Mouse (Mus musculus): Measurements from ENCODE around the gene Ttc33.
A peak's percentile ranks its signal among the peaks of the same experiment; 100 is the strongest.
"Not testable (repeated sequence)": the region's sequence is repeated elsewhere in the genome, so short reads cannot be mapped to it uniquely, and the experiment has no call there.

Gene Ttc33

GRCm38 (mm10) chr15:5186293-5186675 is 959 bp downstream of the Ttc33 start:
- no peak for DNase-seq

GRCm38 (mm10) chr15:5187116-5187515 is 1.8 kb downstream of the Ttc33 start:
- no peak for DNase-seq

- DNase-seq: no peak
Observed at GRCm38 (mm10) chr15:5188029-5188428, 2.7 kb downstream of the Ttc33 start.

GRCm38 (mm10) chr15:5189504-5190093 is 4.3 kb downstream of the Ttc33 start:
- DNase-seq: peak; percentile 13

- DNase-seq: no peak
Observed at GRCm38 (mm10) chr15:5193833-5194232, 8.5 kb downstream of the Ttc33 start.

GRCm38 (mm10) chr15:5194446-5194845 is 9.1 kb downstream of the Ttc33 start:
- no peak for DNase-seq

GRCm38 (mm10) chr15:5194931-5195330 is 9.6 kb downstream of the Ttc33 start:
- no peak for DNase-seq

- DNase-seq: no peak
Observed at GRCm38 (mm10) chr15:5195987-5196514, 10.7 kb downstream of the Ttc33 start.

- DNase-seq: no peak
Observed at GRCm38 (mm10) chr15:5196691-5197090, 11.4 kb downstream of the Ttc33 start.

- DNase-seq: no peak
Observed at GRCm38 (mm10) chr15:5205222-5205621, 19.9 kb downstream of the Ttc33 start.

GRCm38 (mm10) chr15:5209116-5209515 is 23.8 kb downstream of the Ttc33 start:
- DNase-seq: no peak

- no peak for DNase-seq
Observed at GRCm38 (mm10) chr15:5220491-5220890, 35.2 kb downstream of the Ttc33 start.

GRCm38 (mm10) chr15:5230746-5231145 is 45.4 kb downstream of the Ttc33 start:
- DNase-seq: not testable (repeated sequence)

GRCm38 (mm10) chr15:5234659-5235058 is 49.3 kb downstream of the Ttc33 start:
- DNase-seq: no peak

- DNase-seq: peak; percentile 54
Observed at GRCm38 (mm10) chr15:5235527-5235926, 50.2 kb downstream of the Ttc33 start.

GRCm38 (mm10) chr15:5236538-5236937 is 51.2 kb downstream of the Ttc33 start:
- DNase-seq: peak; percentile 79

GRCm38 (mm10) chr15:5237012-5237660 is 51.8 kb downstream of the Ttc33 start:
- no peak for DNase-seq

- DNase-seq: no peak
Observed at GRCm38 (mm10) chr15:5238073-5238472, 52.7 kb downstream of the Ttc33 start.

GRCm38 (mm10) chr15:5238553-5238952 is 53.2 kb downstream of the Ttc33 start:
- no peak for DNase-seq

GRCm38 (mm10) chr15:5239361-5239760 is 54.0 kb downstream of the Ttc33 start:
- DNase-seq: no peak

- DNase-seq: no peak
Observed at GRCm38 (mm10) chr15:5239901-5240300, 54.6 kb downstream of the Ttc33 start.

- DNase-seq: no peak
Observed at GRCm38 (mm10) chr15:5240360-5240759, 55.0 kb downstream of the Ttc33 start.

GRCm38 (mm10) chr15:5241304-5242201 is 56.2 kb downstream of the Ttc33 start:
- peak; percentile 31 for DNase-seq
